Mouse (Mus musculus): ENCODE results near the gene Gpr171. TPM values are rescaled to one million over a fixed set of nuclear protein-coding genes. Genes with fewer than 3 reads are reported as not detected.
A peak's percentile ranks its signal among the peaks of the same experiment; 100 is the strongest.
"Not testable (repeated sequence)": the region's sequence is repeated elsewhere in the genome, so short reads cannot be mapped to it uniquely, and the experiment has no call there.

Gpr171 gene
- 0.67 and 0.80 TPM in 2 replicates for polyA plus RNA-seq (2015; fragmentation: Nextera tagmentation; extraction: Ambion mirVana)

DNA sequence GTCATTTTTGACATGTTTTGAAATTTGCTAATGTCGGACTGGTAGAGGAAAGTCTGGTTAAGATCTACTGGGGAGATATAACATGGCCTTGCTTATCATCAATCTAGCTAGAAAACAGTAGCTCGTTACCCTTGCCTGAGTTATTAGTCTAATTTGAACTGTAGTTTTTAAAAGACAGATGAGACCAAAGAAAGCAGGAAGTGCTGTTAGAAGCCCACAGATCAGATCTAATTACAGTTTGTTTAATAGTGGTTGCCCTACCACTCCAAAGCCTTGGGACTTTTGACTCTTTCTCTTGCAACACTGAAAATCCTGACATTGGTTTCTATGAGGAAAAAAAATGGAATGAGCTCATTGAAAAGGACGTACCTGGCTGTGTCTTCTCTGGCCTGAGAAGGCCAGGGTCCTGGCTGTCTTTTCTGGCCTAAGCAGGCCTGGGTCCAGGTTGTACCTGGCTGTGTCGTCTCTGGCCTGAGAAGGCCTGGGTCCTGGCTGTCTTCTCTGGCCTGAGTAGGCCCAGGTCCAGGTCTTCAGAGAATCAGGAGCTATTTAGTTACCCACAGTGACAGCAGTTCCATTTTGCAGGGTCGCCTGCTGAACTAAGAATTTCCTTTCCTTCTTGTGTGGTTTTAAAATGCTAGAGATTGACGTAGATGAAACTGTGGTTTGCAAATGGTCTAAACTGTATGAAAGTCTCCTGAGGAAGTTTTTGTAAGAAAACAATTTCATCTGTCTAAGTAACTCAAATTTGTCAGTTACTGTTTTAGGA, at the start of gene Gpr171:
TSS of gene Gpr171 (minus strand) at position 604 of the 769 bp plus-strand sequence.
- H3K4me1 ChIP-seq (ENCODE audit: insufficient read depth, low read length), result no peaks in the 10 kb centered on the region
- no peaks in the 10 kb centered on the region for H3K27me3 ChIP-seq (ENCODE audit: insufficient read depth, low read length)
- no peak within 1 kb of the TSS for H3K27ac ChIP-seq (ENCODE audit: low read length)
- no peaks in the 10 kb centered on the region for H3K9me3 ChIP-seq (ENCODE audit: low read length)
- whole genome bisulfite sequencing, result 62% methylated on average over 6 of the region's 6 CpGs
- ATAC-seq (ENCODE audit: low FRiP score, low TSS enrichment), result no peak
- H3K36me3 ChIP-seq (ENCODE audit: insufficient read depth, low read length), result no peaks in the 10 kb centered on the region
- H3K9ac ChIP-seq (replicated peaks; ENCODE audit: low read length), result no peak within 1 kb of the TSS
- H3K4me2 ChIP-seq (replicated peaks; ENCODE audit: low read depth, low read length), result no peak within 1 kb of the TSS
- H3K4me3 ChIP-seq (ENCODE audit: low read length), result no peak within 1 kb of the TSS

DNA sequence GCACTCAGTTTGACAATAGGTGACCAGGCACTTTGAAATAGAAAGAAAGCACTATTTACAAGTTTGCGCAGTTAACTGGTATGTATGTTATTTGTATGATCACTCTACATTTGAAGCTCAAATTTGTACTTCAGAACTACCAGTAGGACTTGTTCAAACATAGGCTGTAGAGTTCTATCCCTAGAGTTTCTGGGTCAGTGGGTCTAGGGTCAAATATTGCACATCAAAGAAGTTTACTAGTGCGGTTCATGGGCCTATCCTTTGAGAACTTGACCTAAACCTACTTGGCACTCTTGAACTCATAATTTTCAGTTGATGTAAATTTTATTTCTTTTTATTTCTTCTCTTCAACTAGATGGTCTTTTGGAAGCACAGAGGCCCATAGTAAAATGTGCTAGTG, 49.0 kb upstream of the Gpr171 start:
- 93% methylated on average over 2 of the region's 2 CpGs for WGBS
- Histone ChIP-seq H3K9ac (replicated peaks; ENCODE audit: low read length) (no peak overlapping the region), H3K27ac (ENCODE audit: low read length) (no peak overlapping the region), H3K27me3 (ENCODE audit: insufficient read depth, low read length) (no peaks in the 10 kb centered on the region), H3K4me3 (ENCODE audit: low read length) (no peak overlapping the region), H3K36me3 (ENCODE audit: insufficient read depth, low read length) (no peaks in the 10 kb centered on the region), H3K4me1 (ENCODE audit: insufficient read depth, low read length) (no peaks in the 10 kb centered on the region), H3K4me2 (replicated peaks; ENCODE audit: low read depth, low read length) (no peak overlapping the region), H3K9me3 (ENCODE audit: low read length) (no peaks in the 10 kb centered on the region)
- ATAC-seq (ENCODE audit: low FRiP score, low TSS enrichment), result no peak

DNA sequence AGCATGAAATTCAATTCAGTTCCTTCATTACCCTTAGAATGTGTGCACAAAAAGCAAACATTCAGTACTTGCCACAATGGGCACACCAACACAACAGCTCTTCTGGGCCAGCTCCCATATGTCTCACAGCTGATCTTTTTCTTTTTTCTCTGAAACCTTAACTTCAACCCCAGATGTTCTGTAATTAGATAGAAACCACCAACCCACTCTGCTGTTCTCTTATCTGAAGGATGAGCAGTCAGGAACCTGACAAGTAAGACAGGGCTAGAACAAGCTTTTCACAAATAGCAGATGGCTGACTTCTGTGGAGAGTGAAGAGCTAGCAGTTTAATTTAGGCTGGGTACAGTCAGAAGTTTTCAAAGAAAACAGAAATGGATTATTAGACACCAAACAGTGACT, 48.0 kb upstream of the Gpr171 start:
- no peak for ATAC-seq (ENCODE audit: low FRiP score, low TSS enrichment)
- 0 out of 2 replicates have a peak, but pooled peaks cover 3% of the 10 kb centered on the region for H3K4me1 ChIP-seq (ENCODE audit: insufficient read depth, low read length)
- no peak overlapping the region for H3K4me3 ChIP-seq (ENCODE audit: low read length)
- H3K9me3 ChIP-seq (ENCODE audit: low read length), result no peaks in the 10 kb centered on the region
- H3K4me2 ChIP-seq (replicated peaks; ENCODE audit: low read depth, low read length), result no peak overlapping the region
- H3K27me3 ChIP-seq (ENCODE audit: insufficient read depth, low read length), result no peaks in the 10 kb centered on the region
- H3K9ac ChIP-seq (replicated peaks; ENCODE audit: low read length), result no peak overlapping the region
- H3K27ac ChIP-seq (ENCODE audit: low read length), result no peak overlapping the region
- H3K36me3 ChIP-seq (ENCODE audit: insufficient read depth, low read length), result no peaks in the 10 kb centered on the region

DNA sequence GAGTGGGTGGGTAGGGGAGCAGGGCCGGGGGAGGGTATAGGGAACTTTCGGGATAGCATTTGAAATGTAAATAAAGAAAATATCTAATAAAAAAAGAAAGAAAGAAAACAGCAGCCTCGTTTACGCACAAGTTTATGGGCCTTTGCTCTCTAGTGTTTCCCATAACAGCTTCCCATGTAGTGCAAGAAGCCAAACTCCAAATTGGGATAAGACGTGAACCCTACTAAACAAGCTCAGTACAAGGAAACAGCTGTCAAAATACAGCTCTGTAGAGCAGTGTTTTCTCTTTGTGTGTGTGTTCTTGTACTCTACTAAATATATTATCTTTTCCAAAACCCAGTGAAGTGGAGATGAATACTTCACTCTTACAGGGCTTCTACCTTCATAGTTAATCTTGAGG, 43.6 kb upstream of the Gpr171 start:
- no peaks in the 10 kb centered on the region for H3K36me3 ChIP-seq (ENCODE audit: insufficient read depth, low read length)
- H3K4me3 ChIP-seq (ENCODE audit: low read length), result no peak overlapping the region
- no peak overlapping the region for H3K4me2 ChIP-seq (replicated peaks; ENCODE audit: low read depth, low read length)
- 32% methylated on average over 5 of the region's 5 CpGs for WGBS
- ATAC-seq (ENCODE audit: low FRiP score, low TSS enrichment), result peak; percentile 69; the same call in 1 of the 2 replicates
- H3K27me3 ChIP-seq (ENCODE audit: insufficient read depth, low read length), result no peaks in the 10 kb centered on the region
- H3K9me3 ChIP-seq (ENCODE audit: low read length), result no peaks in the 10 kb centered on the region
- no peak overlapping the region for H3K9ac ChIP-seq (replicated peaks; ENCODE audit: low read length)
- H3K27ac ChIP-seq (ENCODE audit: low read length), result no peak overlapping the region
- H3K4me1 ChIP-seq (ENCODE audit: insufficient read depth, low read length), result 0 out of 2 replicates have a peak, but pooled peaks cover 3% of the 10 kb centered on the region

DNA sequence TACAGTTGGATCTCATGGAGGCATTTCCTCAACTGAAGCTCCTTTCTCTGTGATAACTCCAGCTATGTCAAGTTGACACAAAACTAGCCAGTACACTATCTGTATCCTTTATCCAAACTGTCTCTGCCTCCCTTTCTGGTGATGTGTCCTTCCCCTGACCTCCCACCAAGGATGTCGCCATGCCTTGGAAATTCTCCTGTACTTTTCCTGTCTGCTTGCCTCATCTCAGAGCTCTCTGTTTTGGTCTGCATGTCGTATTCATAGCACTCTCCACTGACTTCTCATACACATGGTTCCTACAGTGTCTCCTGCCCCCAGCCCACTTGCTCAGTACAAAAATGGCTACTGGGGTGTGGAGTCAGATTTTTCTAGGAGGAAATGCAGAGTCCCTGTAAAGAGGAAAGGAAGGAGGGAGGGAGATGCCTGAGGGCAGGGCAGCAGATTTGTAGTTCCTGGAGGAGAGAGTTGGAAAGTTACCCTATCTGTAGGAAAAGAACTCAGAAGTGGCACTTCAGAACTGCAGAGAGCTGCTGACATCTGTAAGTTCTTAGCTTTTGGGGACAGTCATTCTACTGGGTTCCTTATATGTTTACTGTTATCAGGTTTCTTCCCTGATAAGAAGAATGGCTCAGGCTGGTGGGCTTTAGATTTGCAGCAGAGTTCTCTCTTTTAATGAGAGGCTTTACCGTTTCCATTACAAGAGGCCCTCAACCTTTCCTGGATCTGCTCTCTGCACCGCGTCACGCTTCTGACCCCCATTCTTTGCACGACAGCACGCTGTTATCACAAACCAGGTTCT, 40.1 kb upstream of the Gpr171 start:
- H3K4me3 ChIP-seq (ENCODE audit: low read length), result no peak overlapping the region
- H3K4me2 ChIP-seq (replicated peaks; ENCODE audit: low read depth, low read length), result no peak overlapping the region
- 0 out of 2 replicates have a peak, but pooled peaks cover 3% of the 10 kb centered on the region for H3K4me1 ChIP-seq (ENCODE audit: insufficient read depth, low read length)
- WGBS, result 72% methylated on average over 8 of the region's 8 CpGs
- no peak overlapping the region for H3K27ac ChIP-seq (ENCODE audit: low read length)
- H3K9me3 ChIP-seq (ENCODE audit: low read length), result no peaks in the 10 kb centered on the region
- no peaks in the 10 kb centered on the region for H3K36me3 ChIP-seq (ENCODE audit: insufficient read depth, low read length)
- ATAC-seq (ENCODE audit: low FRiP score, low TSS enrichment), result no peak
- H3K27me3 ChIP-seq (ENCODE audit: insufficient read depth, low read length), result no peaks in the 10 kb centered on the region
- no peak overlapping the region for H3K9ac ChIP-seq (replicated peaks; ENCODE audit: low read length)

DNA sequence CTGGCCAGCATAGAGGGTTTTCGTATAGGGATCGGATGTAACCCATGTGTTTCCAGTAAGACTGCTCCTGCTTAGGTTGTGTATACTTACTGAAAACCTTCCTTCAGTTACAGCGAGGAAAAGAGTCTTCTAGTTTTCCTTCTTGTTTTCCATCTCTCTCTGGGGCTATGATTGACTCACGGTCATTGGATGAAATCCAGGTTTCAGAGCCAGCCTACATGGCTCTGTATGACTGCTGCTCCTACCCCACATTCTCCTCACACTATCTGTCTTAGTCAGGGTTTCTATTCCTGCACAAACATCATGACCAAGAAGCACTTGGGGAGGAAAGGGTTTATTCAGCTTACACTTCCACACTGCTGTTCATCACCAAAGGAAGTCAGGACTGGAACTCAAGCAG, 39.3 kb upstream of the Gpr171 start:
- H3K4me1 ChIP-seq (ENCODE audit: insufficient read depth, low read length); H3K9me3 ChIP-seq (ENCODE audit: low read length); H3K27ac ChIP-seq (ENCODE audit: low read length); H3K4me2 ChIP-seq (replicated peaks; ENCODE audit: low read depth, low read length); H3K36me3 ChIP-seq (ENCODE audit: insufficient read depth, low read length); H3K4me3 ChIP-seq (ENCODE audit: low read length); H3K9ac ChIP-seq (replicated peaks; ENCODE audit: low read length); ATAC-seq (ENCODE audit: low FRiP score, low TSS enrichment); H3K27me3 ChIP-seq (ENCODE audit: insufficient read depth, low read length): not testable (repeated sequence)
- WGBS, result 91% methylated on average over 4 of the region's 4 CpGs

DNA sequence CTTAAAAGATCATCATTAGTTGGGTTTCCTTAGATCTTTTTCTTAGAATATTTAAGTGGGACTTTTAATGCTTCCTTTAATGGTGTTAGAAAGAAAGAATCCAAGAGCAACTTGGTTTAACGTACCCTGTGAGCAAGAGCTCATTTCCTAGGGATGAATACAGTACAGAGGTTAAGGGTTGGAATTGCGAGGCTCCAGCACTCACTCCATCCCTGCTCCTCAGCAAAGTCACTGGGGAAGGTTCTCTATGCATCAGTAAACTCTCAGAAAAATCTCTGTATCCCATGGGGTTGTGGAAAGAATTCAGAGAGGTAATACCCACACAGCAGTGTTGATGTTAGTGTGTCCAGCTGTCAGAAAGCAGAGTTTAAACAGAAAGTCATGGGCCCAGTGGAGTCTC, 38.5 kb upstream of the Gpr171 start:
- H3K36me3 ChIP-seq (ENCODE audit: insufficient read depth, low read length), result no peaks in the 10 kb centered on the region
- no peaks in the 10 kb centered on the region for H3K4me1 ChIP-seq (ENCODE audit: insufficient read depth, low read length)
- ATAC-seq (ENCODE audit: low FRiP score, low TSS enrichment), result no peak
- no peak overlapping the region for H3K9ac ChIP-seq (replicated peaks; ENCODE audit: low read length)
- no peak overlapping the region for H3K4me3 ChIP-seq (ENCODE audit: low read length)
- no peaks in the 10 kb centered on the region for H3K9me3 ChIP-seq (ENCODE audit: low read length)
- WGBS, result 70% methylated on average over 2 of the region's 2 CpGs
- no peaks in the 10 kb centered on the region for H3K27me3 ChIP-seq (ENCODE audit: insufficient read depth, low read length)
- no peak overlapping the region for H3K4me2 ChIP-seq (replicated peaks; ENCODE audit: low read depth, low read length)
- H3K27ac ChIP-seq (ENCODE audit: low read length), result no peak overlapping the region

DNA sequence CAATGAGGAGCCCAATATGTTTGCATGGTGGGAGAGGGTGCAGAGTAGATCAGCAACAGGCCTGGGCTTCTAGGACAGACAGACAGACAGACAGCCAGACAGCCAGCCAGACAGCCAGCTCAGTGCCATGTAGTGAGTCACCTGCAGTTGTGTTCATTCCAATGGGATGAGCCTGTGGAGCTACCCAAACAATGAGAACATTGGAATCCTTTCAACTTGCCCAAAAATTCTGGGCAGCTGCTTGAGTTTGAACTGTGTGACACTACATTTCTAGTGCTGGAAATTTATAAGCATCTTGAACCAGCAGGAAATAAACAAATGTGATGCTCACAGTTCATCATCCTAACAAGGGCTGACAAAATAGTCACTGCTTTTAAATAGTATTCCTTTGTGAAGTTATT, 38.0 kb upstream of the Gpr171 start:
- no peaks in the 10 kb centered on the region for H3K4me1 ChIP-seq (ENCODE audit: insufficient read depth, low read length)
- H3K27me3 ChIP-seq (ENCODE audit: insufficient read depth, low read length), result no peaks in the 10 kb centered on the region
- no peak for ATAC-seq (ENCODE audit: low FRiP score, low TSS enrichment)
- no peak overlapping the region for H3K4me2 ChIP-seq (replicated peaks; ENCODE audit: low read depth, low read length)
- no peaks in the 10 kb centered on the region for H3K36me3 ChIP-seq (ENCODE audit: insufficient read depth, low read length)
- no peak overlapping the region for H3K9ac ChIP-seq (replicated peaks; ENCODE audit: low read length)
- no peak overlapping the region for H3K27ac ChIP-seq (ENCODE audit: low read length)
- no peaks in the 10 kb centered on the region for H3K9me3 ChIP-seq (ENCODE audit: low read length)
- H3K4me3 ChIP-seq (ENCODE audit: low read length), result no peak overlapping the region

DNA sequence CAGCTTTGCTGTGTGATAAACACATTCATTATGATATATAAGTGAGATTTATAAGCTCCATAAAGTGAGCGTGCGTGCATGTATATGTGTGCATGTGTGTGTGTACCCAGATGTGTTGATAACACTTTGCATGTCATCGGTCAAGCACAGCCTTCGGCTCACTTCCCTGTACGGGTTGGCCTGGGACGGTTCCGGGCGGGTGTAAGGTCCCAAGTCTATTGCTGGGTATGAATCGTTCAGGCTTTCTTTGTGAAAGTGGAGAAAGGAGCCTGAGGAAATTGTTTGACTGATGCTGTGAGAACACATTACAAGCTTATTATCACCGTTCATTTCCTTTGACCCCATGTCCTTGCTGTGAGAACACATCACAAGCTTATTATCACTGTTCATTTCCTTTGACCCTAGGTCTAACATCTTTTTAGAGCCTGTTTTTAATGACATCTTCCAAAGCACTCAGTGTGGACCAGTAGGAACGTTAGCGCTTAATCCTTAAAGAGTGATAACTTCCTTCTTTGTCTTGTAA, 37.4 kb upstream of the Gpr171 start:
- ATAC-seq (ENCODE audit: low FRiP score, low TSS enrichment), result no peak
- H3K27me3 ChIP-seq (ENCODE audit: insufficient read depth, low read length), result no peaks in the 10 kb centered on the region

More for the DNA sequence above, 37.4 kb upstream of the Gpr171 start:
- Histone ChIP-seq H3K27ac (ENCODE audit: low read length) (no peak overlapping the region), H3K4me2 (replicated peaks; ENCODE audit: low read depth, low read length) (no peak overlapping the region), H3K4me3 (ENCODE audit: low read length) (no peak overlapping the region), H3K9ac (replicated peaks; ENCODE audit: low read length) (no peak overlapping the region), H3K36me3 (ENCODE audit: insufficient read depth, low read length) (no peaks in the 10 kb centered on the region), H3K9me3 (ENCODE audit: low read length) (no peaks in the 10 kb centered on the region), H3K4me1 (ENCODE audit: insufficient read depth, low read length) (no peaks in the 10 kb centered on the region)
- 77% methylated on average over 12 of the region's 12 CpGs for WGBS
